Mouse (Mus musculus) embryonic fibroblast, embryonic 13.5 days (primary cell): Measurements from ENCODE around the gene Cadm1.

Experiments
- CTCF ChIP-seq: IDR thresholded peaks from 2 replicates; pipeline ENCODE4 v1.5.1; 2011; ENCODE audit warnings: mild to moderate bottlenecking, control low read depth, low read length, moderate library complexity, borderline replicate concordance; ENCODE audit not compliant: insufficient read depth
- POLR2A ChIP-seq: IDR thresholded peaks from 2 replicates; pipeline ENCODE4 v1.6.1; 2011; ENCODE audit warnings: low read depth, mild to moderate bottlenecking, control low read depth, low read length, moderate library complexity

GRCm38 (mm10) chr9:47703026-47703876 is 173.3 kb downstream of the Cadm1 start:
- TF ChIP-seq CTCF (no peak), POLR2A (no peak)
